Mouse (Mus musculus): Measurements from ENCODE around the gene Kcnip1. TPM values are rescaled to one million over a fixed set of nuclear protein-coding genes. Genes with fewer than 3 reads are reported as not detected.

Gene Kcnip1
- polyA plus RNA-seq, 1 experiment = not detected

GRCm38 (mm10) chr11:33873071-33873781 is 119.7 kb downstream of the Kcnip1 start:
- no peak overlapping the region for H3K27ac ChIP-seq (ENCODE audit: insufficient read depth, low read length)
- TF ChIP-seq CTCF (IDR thresholded peaks at IDR 0.05; ENCODE audit: extremely low read depth, insufficient read depth, insufficient read length, insufficient replicate concordance) = no peak
- TF ChIP-seq POLR2A (IDR thresholded peaks at IDR 0.05; ENCODE audit: low read depth, low read length) = no peak
- DNase-seq (ENCODE audit: low read depth in 1 of 2, low spot score in 2 of 2) = no peak

GRCm38 (mm10) chr11:33872716-33873048 is 120.3 kb downstream of the Kcnip1 start:
- Histone ChIP-seq H3K36me3 (ENCODE audit: control insufficient read depth, insufficient read depth, low read length) (no peaks in the 10 kb centered on the region), H3K4me3 (ENCODE audit: extremely low read depth, insufficient read depth, insufficient read length) (no peak overlapping the region), H3K27me3 (ENCODE audit: control insufficient read depth, insufficient read depth, low read length) (no peaks in the 10 kb centered on the region), H3K27ac (ENCODE audit: insufficient read depth, low read length) (no peak overlapping the region), H3K4me1 (ENCODE audit: control insufficient read depth, insufficient read depth, insufficient read length) (no peaks in the 10 kb centered on the region)
- TF ChIP-seq POLR2A (IDR thresholded peaks at IDR 0.05; ENCODE audit: low read depth, low read length) (no peak), CTCF (IDR thresholded peaks at IDR 0.05; ENCODE audit: extremely low read depth, insufficient read depth, insufficient read length, insufficient replicate concordance) (no peak)
- DNase-seq (ENCODE audit: low read depth in 1 of 2, low spot score in 2 of 2) = no peak
- WGBS = 70% methylated on average over 2 of the region's 2 CpGs

More at GRCm38 (mm10) chr11:33873071-33873781, 119.7 kb downstream of the Kcnip1 start:
- 73% methylated on average over 10 of the region's 10 CpGs for WGBS
- Histone ChIP-seq H3K27me3 (ENCODE audit: control insufficient read depth, insufficient read depth, low read length) (no peaks in the 10 kb centered on the region), H3K4me3 (ENCODE audit: extremely low read depth, insufficient read depth, insufficient read length) (no peak overlapping the region), H3K36me3 (ENCODE audit: control insufficient read depth, insufficient read depth, low read length) (no peaks in the 10 kb centered on the region), H3K4me1 (ENCODE audit: control insufficient read depth, insufficient read depth, insufficient read length) (no peaks in the 10 kb centered on the region)

- DNase-seq (ENCODE audit: low read depth in 1 of 2, low spot score in 2 of 2) = no peak
- no peak overlapping the region for H3K27ac ChIP-seq (ENCODE audit: insufficient read depth, low read length)
Observed at GRCm38 (mm10) chr11:33871998-33872715, 120.8 kb downstream of the Kcnip1 start.

GRCm38 (mm10) chr11:33870246-33870645 is 122.7 kb downstream of the Kcnip1 start:
- no peak for DNase-seq (ENCODE audit: low read depth in 1 of 2, low spot score in 2 of 2)
- no peaks in the 10 kb centered on the region for H3K36me3 ChIP-seq (ENCODE audit: control insufficient read depth, insufficient read depth, low read length)
- no peak overlapping the region for H3K4me3 ChIP-seq (ENCODE audit: extremely low read depth, insufficient read depth, insufficient read length)
- WGBS = 83% methylated on average over 2 of the region's 2 CpGs
- H3K27ac ChIP-seq (ENCODE audit: insufficient read depth, low read length) = no peak overlapping the region
- no peaks in the 10 kb centered on the region for H3K4me1 ChIP-seq (ENCODE audit: control insufficient read depth, insufficient read depth, insufficient read length)
- no peak for TF ChIP-seq CTCF (IDR thresholded peaks at IDR 0.05; ENCODE audit: extremely low read depth, insufficient read depth, insufficient read length, insufficient replicate concordance)
- TF ChIP-seq POLR2A (IDR thresholded peaks at IDR 0.05; ENCODE audit: low read depth, low read length) = no peak
- no peaks in the 10 kb centered on the region for H3K27me3 ChIP-seq (ENCODE audit: control insufficient read depth, insufficient read depth, low read length)

More at GRCm38 (mm10) chr11:33871998-33872715, 120.8 kb downstream of the Kcnip1 start:
- H3K4me3 ChIP-seq (ENCODE audit: extremely low read depth, insufficient read depth, insufficient read length) = no peak overlapping the region
- H3K36me3 ChIP-seq (ENCODE audit: control insufficient read depth, insufficient read depth, low read length) = no peaks in the 10 kb centered on the region
- H3K27me3 ChIP-seq (ENCODE audit: control insufficient read depth, insufficient read depth, low read length) = no peaks in the 10 kb centered on the region
- H3K4me1 ChIP-seq (ENCODE audit: control insufficient read depth, insufficient read depth, insufficient read length) = no peaks in the 10 kb centered on the region
- WGBS = 51% methylated on average over 9 of the region's 9 CpGs
- TF ChIP-seq POLR2A (IDR thresholded peaks at IDR 0.05; ENCODE audit: low read depth, low read length) (no peak), CTCF (IDR thresholded peaks at IDR 0.05; ENCODE audit: extremely low read depth, insufficient read depth, insufficient read length, insufficient replicate concordance) (no peak)

GRCm38 (mm10) chr11:33869559-33869958 is 123.4 kb downstream of the Kcnip1 start:
- Histone ChIP-seq H3K36me3 (ENCODE audit: control insufficient read depth, insufficient read depth, low read length) (no peaks in the 10 kb centered on the region), H3K27ac (ENCODE audit: insufficient read depth, low read length) (no peak overlapping the region), H3K4me3 (ENCODE audit: extremely low read depth, insufficient read depth, insufficient read length) (no peak overlapping the region), H3K4me1 (ENCODE audit: control insufficient read depth, insufficient read depth, insufficient read length) (no peaks in the 10 kb centered on the region), H3K27me3 (ENCODE audit: control insufficient read depth, insufficient read depth, low read length) (no peaks in the 10 kb centered on the region)
- no peak for TF ChIP-seq POLR2A (IDR thresholded peaks at IDR 0.05; ENCODE audit: low read depth, low read length)
- TF ChIP-seq CTCF (IDR thresholded peaks at IDR 0.05; ENCODE audit: extremely low read depth, insufficient read depth, insufficient read length, insufficient replicate concordance) = no peak
- DNase-seq (ENCODE audit: low read depth in 1 of 2, low spot score in 2 of 2) = no peak
- 72% methylated on average over 3 of the region's 3 CpGs for WGBS

- Histone ChIP-seq H3K27me3 (ENCODE audit: control insufficient read depth, insufficient read depth, low read length) (no peaks in the 10 kb centered on the region), H3K36me3 (ENCODE audit: control insufficient read depth, insufficient read depth, low read length) (no peaks in the 10 kb centered on the region), H3K4me1 (ENCODE audit: control insufficient read depth, insufficient read depth, insufficient read length) (no peaks in the 10 kb centered on the region), H3K27ac (ENCODE audit: insufficient read depth, low read length) (no peak overlapping the region), H3K4me3 (ENCODE audit: extremely low read depth, insufficient read depth, insufficient read length) (no peak overlapping the region)
- 70% methylated on average over 6 of the region's 6 CpGs for whole genome bisulfite sequencing
- DNase-seq (ENCODE audit: low read depth in 1 of 2, low spot score in 2 of 2) = no peak
- TF ChIP-seq POLR2A (IDR thresholded peaks at IDR 0.05; ENCODE audit: low read depth, low read length) = no peak
- TF ChIP-seq CTCF (IDR thresholded peaks at IDR 0.05; ENCODE audit: extremely low read depth, insufficient read depth, insufficient read length, insufficient replicate concordance) = no peak
Observed at GRCm38 (mm10) chr11:33866775-33867174, 126.2 kb downstream of the Kcnip1 start.

GRCm38 (mm10) chr11:33864245-33864644 is 128.7 kb downstream of the Kcnip1 start:
- H3K27ac ChIP-seq (ENCODE audit: insufficient read depth, low read length) = no peak overlapping the region
- H3K27me3 ChIP-seq (ENCODE audit: control insufficient read depth, insufficient read depth, low read length) = no peaks in the 10 kb centered on the region
- no peaks in the 10 kb centered on the region for H3K4me1 ChIP-seq (ENCODE audit: control insufficient read depth, insufficient read depth, insufficient read length)
- 96% methylated on average over 4 of the region's 4 CpGs for WGBS
- TF ChIP-seq CTCF (IDR thresholded peaks at IDR 0.05; ENCODE audit: extremely low read depth, insufficient read depth, insufficient read length, insufficient replicate concordance) (no peak), POLR2A (IDR thresholded peaks at IDR 0.05; ENCODE audit: low read depth, low read length) (no peak)
- no peak for DNase-seq (ENCODE audit: low read depth in 1 of 2, low spot score in 2 of 2)
- no peak overlapping the region for H3K4me3 ChIP-seq (ENCODE audit: extremely low read depth, insufficient read depth, insufficient read length)
- no peaks in the 10 kb centered on the region for H3K36me3 ChIP-seq (ENCODE audit: control insufficient read depth, insufficient read depth, low read length)
